9 mouse cellular contexts compared by ENCODE assay signal in the genomic region with DNA sequence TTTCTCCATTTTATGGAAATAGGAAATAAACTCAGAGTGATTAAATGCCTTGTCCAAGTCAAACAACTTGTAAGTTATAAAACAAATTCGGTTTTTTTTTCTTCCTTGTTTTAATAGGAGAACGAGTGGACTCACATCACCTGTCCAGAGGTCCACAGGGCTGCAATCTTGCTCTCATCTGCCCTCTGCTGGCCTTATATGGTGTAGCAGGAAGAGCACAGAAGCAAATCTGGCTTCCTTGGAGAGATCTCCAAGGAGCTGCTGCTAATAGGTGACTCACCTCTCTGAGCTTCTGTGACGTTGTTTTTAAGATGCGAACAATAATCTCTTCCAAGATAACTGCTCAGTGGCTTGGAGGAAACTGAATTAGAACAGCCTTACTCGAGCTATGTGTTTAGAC.
DNase-seq lines count a peak whose midpoint lies in the region; ATAC-seq and TF ChIP-seq lines count a peak whose summit lies in the region.
"Had no signal": no experiment of that assay in that cellular context is flagged by ENCODE, and none has a peak within 500 bp of the region (broad histone marks: within the 10 kb centered on the region; RNA-seq: fewer than 3 reads in every experiment).

No protein-coding gene starts in this region.

- WGBS in thymus, adult 2 months, result 15% methylated on average over 5 of the region's 5 CpGs
- WGBS in hindbrain, postnatal 0 days, result 19% methylated on average over 5 of the region's 5 CpGs
- 9% methylated on average over 5 of the region's 5 CpGs for WGBS in liver, postnatal 0 days (ENCODE audit: insufficient replicate concordance)

- H3K9me3 ChIP-seq in hindbrain, postnatal 0 days (ENCODE audit: low read length), result peaks cover 2% of the 10 kb centered on the region; the same call in 1 of the 2 replicates
- no peaks in the 10 kb centered on the region for H3K9me3 ChIP-seq in liver, postnatal 0 days (ENCODE audit: low read length)
- H3K9me3 ChIP-seq: heart, embryonic 13.5 days had no signal

- H3K4me2 ChIP-seq in hindbrain, postnatal 0 days (ENCODE audit: low read depth, low read length), result no peak overlapping the region
- no peak overlapping the region for H3K4me2 ChIP-seq in liver, postnatal 0 days (ENCODE audit: low read depth, low read length)
- H3K4me2 ChIP-seq: heart, embryonic 13.5 days had no signal

- peak; percentile 11 for DNase-seq in thymus, adult 2 months
- no peak for DNase-seq in thymus, postnatal 0 days (ENCODE audit: low spot score)
- peak; percentile 72 for DNase-seq in adrenal gland, postnatal 10 days
- peak; percentile 69 for DNase-seq in embryo, embryonic 11 days
- peak; percentile 79 for DNase-seq in hindbrain, postnatal 0 days (ENCODE audit: low spot score)
- peak; percentile 36 for DNase-seq in liver, postnatal 0 days
- peak; percentile 18 to 25 for DNase-seq in right cerebral cortex, postnatal 36 days (ENCODE audit: low spot score in 2 of 2)

- H3K27me3 ChIP-seq in thymus, adult 2 months (ENCODE audit: control insufficient read depth, insufficient read depth, low read length), result no peaks in the 10 kb centered on the region
- peaks cover 3% of the 10 kb centered on the region; the same call in 1 of the 2 replicates for H3K27me3 ChIP-seq in hindbrain, postnatal 0 days (ENCODE audit: insufficient read depth, low read length)
- H3K27me3 ChIP-seq in liver, postnatal 0 days (ENCODE audit: insufficient read depth, low read length), result no peaks in the 10 kb centered on the region

- TF ChIP-seq POLR2A in thymus, adult 2 months (IDR thresholded peaks at IDR 0.05; ENCODE audit: control insufficient read depth, extremely low read depth, insufficient read depth, low read length, poor library complexity), result no peak

- TF ChIP-seq CTCF in thymus, adult 2 months (IDR thresholded peaks at IDR 0.05; ENCODE audit: borderline replicate concordance, control insufficient read depth, extremely low read depth, insufficient read depth, low read length, poor library complexity), result no peak
- TF ChIP-seq CTCF in hindbrain, postnatal 0 days (IDR thresholded peaks at IDR 0.05; ENCODE audit: low read depth), result peak; percentile 92
- TF ChIP-seq CTCF in liver, postnatal 0 days (IDR thresholded peaks at IDR 0.05; ENCODE audit: low read depth), result peak; percentile 75

- no peak for ATAC-seq in hindbrain, postnatal 0 days
- no peak for ATAC-seq in liver, postnatal 0 days

- no peak for TF ChIP-seq EP300 in liver, postnatal 0 days (IDR thresholded peaks at IDR 0.05; ENCODE audit: low read depth)

- no peaks in the 10 kb centered on the region for H3K36me3 ChIP-seq in thymus, adult 2 months (ENCODE audit: control insufficient read depth, insufficient read depth, low read length)
- no peaks in the 10 kb centered on the region for H3K36me3 ChIP-seq in hindbrain, postnatal 0 days (ENCODE audit: insufficient read depth, low read length)
- no peaks in the 10 kb centered on the region for H3K36me3 ChIP-seq in liver, postnatal 0 days (replicated peaks; ENCODE audit: insufficient read depth, low read length)
- H3K36me3 ChIP-seq: heart, embryonic 13.5 days had no signal

- H3K4me1 ChIP-seq in thymus, adult 2 months (replicated peaks; ENCODE audit: control insufficient read depth, insufficient read depth, low read length), result no peaks in the 10 kb centered on the region
- no peaks in the 10 kb centered on the region for H3K4me1 ChIP-seq in hindbrain, postnatal 0 days (ENCODE audit: insufficient read depth, low read length)
- H3K4me1 ChIP-seq in liver, postnatal 0 days (ENCODE audit: insufficient read depth), result no peaks in the 10 kb centered on the region
- H3K4me1 ChIP-seq: heart, embryonic 13.5 days had no signal

- no peak overlapping the region for H3K27ac ChIP-seq in thymus, adult 2 months (ENCODE audit: control insufficient read depth, insufficient read depth, low read length)
- H3K27ac ChIP-seq in hindbrain, postnatal 0 days, result no peak overlapping the region
- no peak overlapping the region for H3K27ac ChIP-seq in liver, postnatal 0 days (ENCODE audit: low read depth)
- H3K27ac ChIP-seq: heart, embryonic 13.5 days had no signal

- no peak overlapping the region for H3K4me3 ChIP-seq in thymus, adult 2 months (ENCODE audit: control insufficient read depth, insufficient read depth, low read length)
- no peak overlapping the region for H3K4me3 ChIP-seq in hindbrain, postnatal 0 days (ENCODE audit: low read length)
- H3K4me3 ChIP-seq in liver, postnatal 0 days (ENCODE audit: low read depth, low read length), result no peak overlapping the region
- H3K4me3 ChIP-seq: heart, embryonic 13.5 days; myocyte had no signal

- no peak overlapping the region for H3K9ac ChIP-seq in hindbrain, postnatal 0 days (replicated peaks; ENCODE audit: low read length)
- no peak overlapping the region for H3K9ac ChIP-seq in liver, postnatal 0 days (replicated peaks)
- H3K9ac ChIP-seq: heart, embryonic 13.5 days had no signal
